Mouse (Mus musculus) adipocyte (in vitro differentiated cells): ENCODE data around the gene Dnpep.

ENCODE experiments used
- DNase-seq: peaks from one replicate; pipeline ENCODE4 v3.0.0-alpha.2; 2016; ENCODE audit warnings: low spot score

Dnpep gene

GRCm38 (mm10) chr1:75327461-75327860 lies 9.7 kb upstream of the Dnpep start:
- DNase-seq, result no peak

DNA sequence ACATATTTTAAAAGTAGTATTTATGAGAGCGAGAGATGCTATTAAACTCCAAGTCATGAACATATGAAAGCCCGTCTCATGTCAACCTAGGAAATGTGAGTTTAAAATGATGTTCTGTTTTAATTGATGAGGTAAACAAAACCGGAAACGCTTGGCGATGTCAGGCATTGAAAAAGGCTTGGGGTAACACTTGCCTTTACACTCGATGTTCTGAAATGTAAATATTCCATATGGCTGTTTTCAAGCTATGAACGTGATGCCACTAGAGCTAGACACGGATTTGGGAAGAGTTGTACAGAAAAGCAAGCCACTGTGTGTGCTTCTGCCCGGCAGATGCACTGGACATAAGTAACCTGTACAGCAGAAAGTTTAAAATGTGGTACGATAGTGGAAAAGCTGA lies 1.4 kb upstream of the Dnpep start:
- no peak for DNase-seq

DNA sequence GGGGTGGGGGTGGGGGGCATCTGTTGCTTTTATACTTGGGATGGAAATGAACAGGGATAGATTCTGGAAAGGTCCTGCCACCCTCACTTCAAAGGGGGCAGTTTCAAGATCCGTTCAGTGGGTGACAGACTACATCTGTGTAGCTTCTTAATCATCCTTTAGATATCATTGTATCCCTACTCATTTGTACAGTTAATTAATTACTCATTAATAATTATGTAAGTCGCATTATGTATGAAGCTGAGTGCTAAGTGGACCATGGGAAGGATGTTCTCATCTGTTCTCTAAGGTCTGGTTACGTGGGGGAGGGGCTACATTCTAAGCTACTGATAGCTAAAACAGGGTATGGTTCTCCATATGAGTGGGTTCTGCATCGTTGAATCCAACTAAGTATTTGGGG lies 946 bp upstream of the Dnpep start:
- DNase-seq, result no peak

- no peak for DNase-seq
Measured at GRCm38 (mm10) chr1:75318301-75318700, 511 bp upstream of the Dnpep start.

GRCm38 (mm10) chr1:75316861-75317240 lies 939 bp downstream of the Dnpep start:
- peak; percentile 87 for DNase-seq

GRCm38 (mm10) chr1:75315456-75316365 lies 2.1 kb downstream of the Dnpep start:
- no peak for DNase-seq

- no peak for DNase-seq
Measured at GRCm38 (mm10) chr1:75315011-75315410, 2.8 kb downstream of the Dnpep start.

DNA sequence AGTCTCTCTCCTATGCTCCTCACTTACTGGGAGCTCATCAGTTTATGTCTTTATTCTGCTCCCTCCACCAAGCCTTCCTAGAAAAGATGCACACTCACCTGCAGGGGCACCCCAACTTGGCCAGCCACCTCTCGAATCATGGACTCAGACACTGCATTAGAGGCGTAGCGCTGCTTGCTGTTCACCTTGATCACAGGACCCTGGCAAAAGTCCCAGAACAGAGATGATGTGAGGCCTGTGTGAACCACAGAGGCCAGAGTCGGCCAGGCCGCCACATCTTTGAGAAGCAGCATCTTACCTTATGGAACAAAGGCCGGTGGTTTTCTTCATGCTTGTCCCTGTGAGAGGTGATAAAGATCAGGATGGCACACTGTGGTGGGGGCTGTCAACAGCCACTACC lies 6.1 kb downstream of the Dnpep start:
- no peak for DNase-seq

- DNase-seq, result no peak
Measured at GRCm38 (mm10) chr1:75304662-75305061, 13.1 kb downstream of the Dnpep start.

GRCm38 (mm10) chr1:75294294-75294693 lies 23.5 kb downstream of the Dnpep start:
- no peak for DNase-seq

DNA sequence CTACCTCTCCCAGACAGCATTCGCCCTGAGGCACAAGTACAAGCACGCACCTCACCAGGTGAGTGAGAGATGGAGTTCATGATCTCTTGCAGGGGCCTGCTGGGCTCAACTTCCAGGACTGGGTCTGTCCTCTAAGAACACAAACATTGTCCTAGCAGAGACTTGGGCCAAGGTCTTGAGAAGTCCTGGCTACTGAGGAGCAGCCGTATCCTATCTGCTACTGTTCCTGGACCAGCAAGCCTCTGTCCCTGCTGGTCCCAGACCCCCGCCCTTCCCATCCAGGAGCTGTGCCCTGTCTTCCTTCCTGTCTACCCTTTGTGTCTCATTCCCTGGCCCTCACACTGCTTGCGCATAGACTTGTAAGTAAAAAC lies 24.5 kb downstream of the Dnpep start:
- no peak for DNase-seq

GRCm38 (mm10) chr1:75292476-75293330 lies 25.1 kb downstream of the Dnpep start:
- peak; percentile 30 for DNase-seq

- no peak for DNase-seq
Measured at GRCm38 (mm10) chr1:75291321-75291720, 26.5 kb downstream of the Dnpep start.

GRCm38 (mm10) chr1:75290582-75290981 lies 27.2 kb downstream of the Dnpep start:
- DNase-seq, result peak; percentile 63

DNA sequence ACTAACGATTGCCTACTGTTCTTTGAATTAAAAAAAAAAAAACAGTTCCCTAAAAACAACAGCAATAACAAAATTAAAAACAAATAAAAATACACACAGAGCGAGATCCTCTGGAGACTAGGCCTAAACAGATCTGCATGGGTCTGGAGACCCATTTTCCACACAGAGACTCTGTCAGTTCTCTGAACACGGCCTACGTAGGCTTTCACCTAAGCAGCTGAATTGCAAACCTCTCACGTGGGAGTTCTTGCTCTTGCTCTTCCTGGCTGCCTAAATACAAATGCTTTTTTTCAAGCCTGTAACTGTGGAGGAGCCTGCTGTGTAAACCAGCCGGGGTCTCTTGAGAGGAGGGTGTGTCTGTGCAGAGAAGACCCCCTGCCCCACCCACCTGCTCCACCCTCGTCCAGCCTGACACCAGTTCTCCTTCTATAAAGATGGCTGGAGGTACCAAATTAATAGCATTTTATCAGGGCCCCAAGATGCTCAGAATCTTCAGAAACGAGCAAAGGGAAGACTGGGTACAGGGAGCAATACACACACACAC lies 27.8 kb downstream of the Dnpep start:
- no peak for DNase-seq

GRCm38 (mm10) chr1:75289376-75289775 lies 28.4 kb downstream of the Dnpep start:
- DNase-seq, result no peak

GRCm38 (mm10) chr1:75284911-75285310 lies 32.9 kb downstream of the Dnpep start:
- peak; percentile 13 for DNase-seq

GRCm38 (mm10) chr1:75283017-75283416 lies 34.8 kb downstream of the Dnpep start:
- no peak for DNase-seq

DNA sequence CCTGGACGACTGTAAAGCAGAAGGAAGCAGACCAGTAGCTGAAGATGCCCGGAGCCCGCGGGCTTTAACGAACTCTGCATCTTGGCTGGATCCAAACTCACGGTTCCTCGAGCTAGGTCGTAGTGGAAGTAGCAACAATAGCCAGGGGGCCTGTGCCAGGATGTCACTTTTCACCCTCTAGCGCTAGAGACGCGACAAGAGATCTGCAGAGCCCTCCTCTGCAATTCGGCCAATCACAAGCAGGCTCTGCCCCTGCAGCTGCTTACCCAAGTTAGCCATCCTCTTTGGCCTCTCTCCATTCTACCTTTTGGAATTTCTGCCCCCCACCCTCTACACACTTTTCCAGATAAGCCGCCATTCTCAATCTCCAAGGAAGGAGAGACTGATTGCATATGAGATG lies 39.6 kb downstream of the Dnpep start, which contains the start of gene Resp18:
Resp18 (minus strand) TSS at position 188 of the 400 bp plus-strand sequence.
- no peak for DNase-seq

DNA sequence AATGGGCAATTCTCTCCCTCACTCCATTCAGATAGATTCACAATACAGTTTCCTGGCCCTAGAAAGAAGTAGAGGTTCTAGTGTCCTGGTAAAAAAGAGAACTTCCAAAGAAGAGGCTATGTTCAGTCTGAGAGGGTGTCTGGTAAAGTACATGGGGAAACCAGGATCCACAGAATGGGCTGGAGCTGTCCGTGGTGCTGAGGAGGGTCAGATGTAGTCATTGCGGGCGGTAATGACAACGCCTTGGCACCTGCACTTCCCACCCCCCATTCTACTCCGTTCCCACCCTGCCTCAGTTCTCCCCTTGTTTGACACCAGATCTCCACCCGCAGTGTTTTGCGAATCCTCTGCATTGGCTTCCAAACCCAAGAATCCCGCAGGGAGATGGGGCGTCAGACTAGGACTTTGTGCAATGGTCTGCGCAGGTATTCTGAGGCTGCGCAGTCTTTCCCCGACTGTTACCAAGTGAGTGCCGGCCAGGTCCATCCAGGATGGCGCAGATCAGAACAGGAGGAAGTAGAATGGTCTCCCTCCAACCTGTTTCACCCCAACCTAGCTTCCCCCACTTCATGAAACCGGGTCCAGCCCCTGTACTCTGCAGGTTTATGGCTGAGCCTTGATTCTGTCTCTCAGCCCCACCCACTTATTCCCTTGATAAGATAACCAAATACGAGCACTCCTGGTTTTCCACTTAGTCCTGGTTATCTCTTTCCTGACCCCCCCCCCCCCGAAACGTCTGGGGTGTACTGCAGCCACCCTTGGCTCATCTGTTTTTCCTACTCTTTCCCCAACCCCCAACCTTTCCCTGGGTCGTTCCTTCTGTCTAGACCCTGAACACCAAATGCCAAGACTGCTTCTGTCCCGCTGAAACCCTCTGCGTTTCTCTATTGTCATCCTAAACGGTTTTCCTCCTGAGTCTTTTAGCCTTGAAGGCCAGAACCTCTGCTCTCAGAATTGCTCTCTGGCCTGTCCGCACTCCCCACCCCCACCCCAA lies 40.3 kb downstream of the Dnpep start:
- DNase-seq, result peak; percentile 69

DNA sequence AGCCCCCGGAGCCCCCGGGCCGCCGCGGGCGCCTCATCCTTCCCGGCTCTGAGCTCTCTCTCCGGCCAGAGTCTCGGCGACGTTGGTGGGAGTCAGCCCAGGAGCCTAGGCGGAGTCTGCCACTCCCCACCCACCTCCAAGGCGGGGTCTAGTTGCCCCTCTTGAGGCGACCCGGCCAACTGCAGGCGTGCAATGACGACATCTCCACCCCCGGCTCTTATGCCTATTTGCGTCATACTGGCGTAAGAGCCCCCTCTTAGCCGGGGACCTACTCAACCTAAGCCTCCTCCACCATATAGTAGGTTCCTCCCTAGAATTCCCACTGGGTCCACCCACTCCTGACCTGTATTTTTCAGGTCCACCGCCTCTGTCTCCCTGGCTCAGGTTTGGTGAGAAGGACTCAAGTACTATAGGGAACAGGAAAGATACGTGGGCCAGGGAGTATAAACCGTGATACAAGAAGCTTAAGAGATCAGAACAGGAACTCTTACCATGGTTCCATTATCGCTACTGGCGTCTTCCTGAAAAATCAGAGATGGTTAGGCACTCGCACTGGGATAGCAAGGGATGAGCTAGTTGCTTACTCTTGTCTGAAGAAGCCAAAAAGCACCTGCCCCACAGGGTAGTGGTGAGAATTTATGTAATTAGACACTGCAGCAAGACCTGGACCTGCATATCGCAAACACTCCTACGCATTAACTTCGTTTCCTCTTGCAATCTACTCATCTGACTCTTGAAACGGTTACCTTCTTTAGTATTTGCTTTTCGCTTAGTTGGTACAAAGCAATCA lies 53.5 kb downstream of the Dnpep start, which contains the start of gene Ptprn:
Ptprn (minus strand) TSS at position 412 of the 790 bp plus-strand sequence.
- DNase-seq, result no peak
